Comparison of ENCODE assay signal across 24 mouse cellular contexts in the genomic region with DNA sequence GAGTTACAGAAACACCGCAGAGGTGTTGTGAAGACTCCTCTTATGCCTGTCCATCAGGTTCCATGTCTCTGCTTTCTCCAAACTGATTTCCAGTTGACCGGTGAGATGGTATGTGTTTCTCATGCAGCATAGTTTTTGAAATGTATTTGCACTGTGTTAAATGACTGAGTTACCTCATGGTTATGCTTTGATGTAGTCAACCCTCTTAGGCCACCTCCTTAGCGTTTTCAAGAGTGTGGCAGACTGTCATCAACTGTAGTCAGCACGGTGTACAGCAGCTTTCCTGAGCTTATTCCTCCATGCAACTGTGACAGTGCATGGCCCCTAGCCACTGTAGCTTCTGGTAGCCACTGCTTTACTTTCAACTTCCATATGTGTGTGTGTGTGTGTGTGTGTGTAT. TPM values are rescaled to one million over a fixed set of nuclear protein-coding genes. Genes with fewer than 3 reads are reported as not detected.
"Had no signal": no experiment of that assay in that cellular context is flagged by ENCODE, and none has a peak within 500 bp of the region (broad histone marks: within the 10 kb centered on the region; RNA-seq: fewer than 3 reads in every experiment).

No protein-coding gene starts in this region.

- H3K9ac ChIP-seq: liver, embryonic 13.5 days; liver, embryonic 15.5 days; liver, postnatal 0 days; lung, embryonic 14.5 days; midbrain, embryonic 12.5 days; neural tube, embryonic 12.5 days; stomach, embryonic 15.5 days had no signal

- H3K27ac ChIP-seq: liver, embryonic 13.5 days; liver, embryonic 15.5 days; macrophage; midbrain, embryonic 12.5 days; neural tube, embryonic 12.5 days; stomach, embryonic 15.5 days; stomach, postnatal 0 days had no signal

- H3K36me3 ChIP-seq: liver, embryonic 13.5 days; liver, embryonic 15.5 days; midbrain, embryonic 12.5 days; neural tube, embryonic 12.5 days; stomach, embryonic 15.5 days had no signal

- DNase-seq: liver, embryonic 13.5 days; liver, postnatal 0 days; lung, embryonic 14.5 days; lung, postnatal 14 days; lung, postnatal 36 days; midbrain, embryonic 14.5 days; right cerebral cortex, postnatal 14 days; thymus, adult 2 months; thymus, postnatal 25 days; thymus, postnatal 4 days had no signal

- H3K4me3 ChIP-seq: liver, embryonic 13.5 days; liver, embryonic 15.5 days; megakaryocyte, embryonic 14.5 days; midbrain, embryonic 12.5 days; myocyte; neural tube, embryonic 12.5 days; stomach, embryonic 15.5 days had no signal

- ATAC-seq: liver, postnatal 0 days; midbrain, embryonic 16.5 days had no signal

- H3K9me3 ChIP-seq: liver, embryonic 13.5 days; liver, embryonic 15.5 days; megakaryocyte, embryonic 14.5 days; midbrain, embryonic 12.5 days; neural tube, embryonic 12.5 days; stomach, embryonic 15.5 days had no signal

- H3K4me2 ChIP-seq: liver, embryonic 13.5 days; liver, embryonic 15.5 days; lung, embryonic 14.5 days; midbrain, embryonic 12.5 days; neural tube, embryonic 12.5 days; stomach, embryonic 15.5 days had no signal

- H3K27me3 ChIP-seq: liver, embryonic 13.5 days; liver, embryonic 15.5 days; midbrain, embryonic 12.5 days; neural tube, embryonic 12.5 days; stomach, embryonic 15.5 days had no signal

- H3K4me1 ChIP-seq: midbrain, embryonic 12.5 days; neural tube, embryonic 12.5 days; stomach, embryonic 15.5 days had no signal

RNA-seq across cellular contexts. Expression of gene Cpb2, which starts 53.1 kb away (rescaled TPM):
- total RNA-seq: megakaryocyte progenitor cell, adult 5-6 weeks; neutrophil, adult 5-6 weeks had no signal
- polyA plus RNA-seq: lung, embryonic 14.5 days; macrophage; midbrain, embryonic 12.5 days; midbrain, embryonic 14.5 days; midbrain, embryonic 16.5 days; myocyte; spleen, adult 2 months; testis, adult 2 months; thymus, adult 2 months had no signal

RNA-seq across cellular contexts. Expression of gene Lcp1, which starts 58.1 kb away (rescaled TPM):
- polyA plus RNA-seq: myocyte had no signal

RNA-seq across cellular contexts. Expression of gene Lrrc63, which starts 58.4 kb away (rescaled TPM):
- polyA plus RNA-seq: liver, embryonic 13.5 days; liver, embryonic 15.5 days; liver, postnatal 0 days; midbrain, embryonic 14.5 days; midbrain, embryonic 16.5 days; myocyte; neural tube, embryonic 14.5 days; stomach, embryonic 15.5 days; stomach, postnatal 0 days had no signal
